Mouse (Mus musculus) ES-Bruce4 (cell line): ENCODE data around the gene Pgs1. TPM values are rescaled to one million over a fixed set of nuclear protein-coding genes. Genes with fewer than 3 reads are reported as not detected.

Experiments used
- H3K27ac ChIP-seq: 2 replicates; pipeline ENCODE4 v1.5.1; 2012; ENCODE audit warnings: low read length, inconsistent platforms; ENCODE audit not compliant: insufficient read depth
- H3K27me3 ChIP-seq: 2 replicates; pipeline ENCODE4 v1.6.1; 2012; ENCODE audit warnings: mild to moderate bottlenecking, low read length, inconsistent platforms; ENCODE audit not compliant: control insufficient read depth, poor library complexity, insufficient read depth, severe bottlenecking
- H3K36me3 ChIP-seq: 2 replicates; pipeline ENCODE4 v1.6.1; 2012; ENCODE audit warnings: inconsistent platforms, mild to moderate bottlenecking, low read length, moderate library complexity; ENCODE audit not compliant: control insufficient read depth, poor library complexity, insufficient read depth, severe bottlenecking
- H3K4me1 ChIP-seq: one replicate; pipeline ENCODE4 v1.8.1; 2011; ENCODE audit warnings: low read length; ENCODE audit not compliant: control insufficient read depth, insufficient read depth
- H3K4me3 ChIP-seq: 2 replicates; pipeline ENCODE4 v1.5.1; 2011; ENCODE audit warnings: low read depth, mild to moderate bottlenecking, low read length
- H3K9ac ChIP-seq: 2 replicates; pipeline ENCODE4 v1.6.1; 2012; ENCODE audit warnings: low read depth, mild to moderate bottlenecking, inconsistent platforms; ENCODE audit not compliant: poor library complexity, severe bottlenecking
- H3K9me3 ChIP-seq: replicated peaks from 2 replicates; pipeline ENCODE4 v1.6.1; 2012; ENCODE audit warnings: mild to moderate bottlenecking, low read length, inconsistent platforms; ENCODE audit not compliant: control insufficient read depth, poor library complexity, insufficient read depth, severe bottlenecking
- CTCF ChIP-seq: IDR thresholded peaks from one replicate; pipeline ENCODE4 v1.8.1; 2011; ENCODE audit warnings: low read depth, low read length
- EP300 ChIP-seq: IDR thresholded peaks from 2 replicates; pipeline ENCODE4 v1.6.1; 2011; ENCODE audit warnings: low read depth, low read length; ENCODE audit not compliant: insufficient read depth
- POLR2A ChIP-seq: IDR thresholded peaks from one replicate; pipeline ENCODE4 v1.8.1; 2011; ENCODE audit warnings: low read length; ENCODE audit not compliant: insufficient read depth
- polyA plus RNA-seq: library from polyadenylated mRNA; stranded (reverse); fragments of >200 nt; gene quantifications from 2 replicates; pipeline ENCODE4 v1.2.4, GENCODE M21; 2011; ENCODE audit warnings: low read depth; ENCODE audit not compliant: missing spikeins, insufficient read depth, insufficient read length

Gene Pgs1
- polyA plus RNA-seq, 1 experiment, result 31.5 TPM

- H3K9ac ChIP-seq, result no peak overlapping the region
- TF ChIP-seq POLR2A, result no peak
- no peak for TF ChIP-seq EP300
- no peak for TF ChIP-seq CTCF
- no peak overlapping the region for H3K27ac ChIP-seq
- H3K9me3 ChIP-seq, result no peaks in the 10 kb centered on the region
- no peak overlapping the region for H3K4me3 ChIP-seq
- no peaks in the 10 kb centered on the region for H3K36me3 ChIP-seq
- H3K4me1 ChIP-seq, result peaks cover 18% of the 10 kb centered on the region
- no peaks in the 10 kb centered on the region for H3K27me3 ChIP-seq
Measured at GRCm38 (mm10) chr11:117959741-117960381, 26.2 kb upstream of the Pgs1 start.

GRCm38 (mm10) chr11:117960601-117961000 is 25.5 kb upstream of the Pgs1 start:
- Histone ChIP-seq H3K4me3 (no peak overlapping the region), H3K9me3 (no peaks in the 10 kb centered on the region), H3K36me3 (0 out of 2 replicates have a peak, but pooled peaks cover 3% of the 10 kb centered on the region), H3K27ac (no peak overlapping the region), H3K4me1 (peaks cover 14% of the 10 kb centered on the region), H3K27me3 (no peaks in the 10 kb centered on the region), H3K9ac (no peak overlapping the region)
- TF ChIP-seq POLR2A (no peak), EP300 (no peak), CTCF (no peak)

GRCm38 (mm10) chr11:117962228-117963067 is 23.6 kb upstream of the Pgs1 start:
- no peaks in the 10 kb centered on the region for H3K27me3 ChIP-seq
- peaks cover 20% of the 10 kb centered on the region for H3K36me3 ChIP-seq
- TF ChIP-seq CTCF (no peak), EP300 (peak; percentile 73)
- H3K9me3 ChIP-seq, result no peaks in the 10 kb centered on the region
- no peak overlapping the region for H3K4me3 ChIP-seq
- H3K4me1 ChIP-seq, result peaks cover 10% of the 10 kb centered on the region
- H3K27ac ChIP-seq, result peak overlapping the region; percentile 86
- peak overlapping the region; percentile 15 for H3K9ac ChIP-seq

GRCm38 (mm10) chr11:117963091-117963793 is 22.9 kb upstream of the Pgs1 start:
- Histone ChIP-seq H3K36me3 (peaks cover 26% of the 10 kb centered on the region), H3K9me3 (no peaks in the 10 kb centered on the region), H3K9ac (peak overlapping the region; percentile 40), H3K27me3 (no peaks in the 10 kb centered on the region), H3K27ac (peak overlapping the region; percentile 86), H3K4me3 (peak overlapping the region; percentile 57), H3K4me1 (peaks cover 10% of the 10 kb centered on the region)
- TF ChIP-seq POLR2A (peak; percentile 30), CTCF (no peak), EP300 (peak; percentile 85)

DNA sequence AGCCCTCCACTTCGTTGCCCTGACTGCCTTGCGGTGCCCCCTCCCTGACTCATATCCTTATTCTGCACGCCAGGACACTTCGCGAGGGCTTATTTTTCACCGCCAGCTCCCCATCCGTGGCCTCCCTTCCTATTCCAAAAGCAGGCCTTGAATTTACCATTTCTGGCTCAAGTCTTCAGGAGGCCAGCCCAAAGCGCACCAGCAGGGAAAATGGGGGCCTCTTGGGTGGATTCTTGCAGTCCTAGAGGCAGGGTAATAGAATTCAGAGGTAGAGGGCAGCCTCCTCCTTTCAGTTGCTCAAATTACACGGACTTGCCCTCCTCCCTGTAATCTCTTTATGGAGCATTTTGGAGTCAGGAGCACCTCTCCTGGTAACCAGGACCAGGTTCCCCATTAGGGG is 22.2 kb upstream of the Pgs1 start:
- Histone ChIP-seq H3K36me3 (peaks cover 26% of the 10 kb centered on the region), H3K4me3 (peak overlapping the region; percentile 57), H3K4me1 (peaks cover 10% of the 10 kb centered on the region), H3K27ac (peak overlapping the region; percentile 70), H3K9ac (peak overlapping the region; percentile 40), H3K9me3 (no peaks in the 10 kb centered on the region), H3K27me3 (no peaks in the 10 kb centered on the region)
- TF ChIP-seq CTCF, result no peak
- TF ChIP-seq POLR2A, result no peak
- TF ChIP-seq EP300, result no peak
